Mouse (Mus musculus): ENCODE measurements around the gene Syt16.
A peak's percentile ranks its signal among the peaks of the same experiment; 100 is the strongest.

Syt16 gene

GRCm38 (mm10) chr12:74013739-74014138 is 16.3 kb downstream of the Syt16 start:
- DNase-seq (ENCODE audit: low spot score) = peak; percentile 39

GRCm38 (mm10) chr12:74014739-74015270 is 17.3 kb downstream of the Syt16 start:
- DNase-seq (ENCODE audit: low spot score) = no peak

DNA sequence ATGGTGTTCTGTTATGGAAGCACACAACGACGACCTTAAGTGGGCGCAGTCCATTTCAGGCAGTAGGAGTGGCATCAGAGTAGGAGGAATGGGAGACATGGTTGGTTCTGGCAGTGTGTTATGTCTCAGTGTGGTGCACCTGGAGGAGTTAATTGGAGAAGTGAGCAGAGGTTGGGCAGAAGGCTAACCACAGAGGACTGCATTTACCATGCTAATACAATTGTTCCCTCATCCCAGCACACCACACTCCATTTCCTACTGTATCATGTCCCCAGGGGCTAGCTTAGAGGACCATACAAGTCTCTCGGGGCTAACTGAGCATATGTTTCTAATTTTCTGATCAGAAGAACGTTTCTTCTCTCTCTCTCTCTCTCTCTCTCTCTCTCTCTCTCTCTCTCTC is 18.0 kb downstream of the Syt16 start:
- DNase-seq (ENCODE audit: low spot score) = no peak

DNA sequence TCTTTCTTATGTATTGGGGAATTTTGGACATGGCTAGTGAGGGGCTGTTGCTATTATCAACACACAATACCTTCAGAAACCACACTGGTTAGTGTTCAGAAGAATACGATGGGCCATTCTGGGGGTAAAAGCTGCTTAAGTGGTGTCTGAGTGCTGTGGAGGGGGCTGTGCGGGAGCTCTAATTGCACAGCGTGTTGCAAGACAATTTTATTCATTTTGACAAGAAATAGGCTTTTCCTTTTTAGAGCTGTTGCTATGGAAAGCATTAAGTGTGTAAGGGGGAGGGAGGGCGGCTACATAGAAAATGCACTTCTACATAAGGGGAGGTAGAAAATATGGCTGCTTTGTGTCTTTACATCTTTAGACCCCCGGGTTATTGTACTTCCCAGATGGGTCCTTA is 25.8 kb downstream of the Syt16 start:
- DNase-seq (ENCODE audit: low spot score) = no peak

GRCm38 (mm10) chr12:74024912-74025311 is 27.5 kb downstream of the Syt16 start:
- DNase-seq (ENCODE audit: low spot score) = no peak

DNA sequence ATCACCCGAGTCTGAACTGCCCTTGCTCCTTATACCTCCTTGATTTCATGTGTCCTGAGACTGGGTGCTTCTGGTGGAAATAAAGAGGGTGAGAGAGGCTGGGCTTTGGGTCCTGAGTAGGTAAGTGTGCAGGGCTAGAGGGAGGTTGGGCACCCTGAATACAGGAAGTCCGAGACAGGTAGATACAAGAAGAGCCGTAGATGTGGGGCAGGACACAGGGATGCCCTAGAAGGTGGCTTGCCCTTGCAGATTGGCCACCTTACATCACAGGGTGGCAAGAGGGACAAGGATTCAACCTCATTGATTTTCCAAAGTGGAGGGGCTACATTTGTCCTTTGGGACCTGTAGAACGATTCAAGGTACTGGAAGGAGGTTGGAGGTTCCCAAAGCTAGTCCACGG is 45.8 kb downstream of the Syt16 start:
- DNase-seq (ENCODE audit: low spot score) = no peak

DNA sequence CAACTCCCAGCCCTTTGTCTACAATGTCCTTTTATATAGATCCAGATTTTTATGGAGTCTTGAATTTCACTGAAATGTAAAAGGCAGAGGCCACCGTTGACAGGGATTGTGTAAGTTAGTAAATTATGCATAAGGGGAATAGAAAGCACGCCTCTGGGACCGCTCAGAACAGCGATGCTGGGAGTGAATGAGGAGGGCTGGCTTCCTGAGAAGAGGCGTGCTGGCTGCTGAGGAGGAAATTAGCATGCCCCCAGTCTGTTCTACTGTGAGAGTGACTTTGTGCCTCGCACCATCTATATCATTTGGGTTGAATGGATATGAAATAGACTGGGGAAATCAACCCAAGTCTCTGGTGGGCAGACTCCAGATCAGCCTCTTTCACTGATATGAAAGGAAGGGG is 46.3 kb downstream of the Syt16 start:
- no peak for DNase-seq (ENCODE audit: low spot score)

GRCm38 (mm10) chr12:74044241-74044640 is 46.8 kb downstream of the Syt16 start:
- DNase-seq (ENCODE audit: low spot score) = no peak

- no peak for DNase-seq (ENCODE audit: low spot score)
These were observed 58.0 kb downstream of the Syt16 start for GRCm38 (mm10) chr12:74055336-74055931.

DNA sequence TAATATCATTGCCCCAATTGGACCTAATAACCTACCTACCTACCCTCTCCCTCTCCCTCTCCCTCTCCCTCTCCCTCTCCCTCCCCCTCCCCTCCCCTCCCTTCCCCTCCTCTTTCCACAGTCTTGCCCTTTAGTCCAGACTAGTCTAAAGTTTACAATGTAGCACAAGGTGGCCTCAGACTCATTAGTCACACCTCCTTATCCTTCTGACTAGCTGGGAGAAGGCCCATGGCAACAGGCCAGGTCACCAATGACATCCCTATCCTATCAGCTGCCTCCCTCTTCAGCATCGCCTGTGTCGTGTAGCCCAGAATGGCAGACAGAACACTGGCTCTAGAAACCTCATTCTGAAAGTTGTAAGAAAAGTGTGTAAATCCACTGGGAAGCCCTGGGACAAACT is 58.7 kb downstream of the Syt16 start:
- no peak for DNase-seq (ENCODE audit: low spot score)

DNA sequence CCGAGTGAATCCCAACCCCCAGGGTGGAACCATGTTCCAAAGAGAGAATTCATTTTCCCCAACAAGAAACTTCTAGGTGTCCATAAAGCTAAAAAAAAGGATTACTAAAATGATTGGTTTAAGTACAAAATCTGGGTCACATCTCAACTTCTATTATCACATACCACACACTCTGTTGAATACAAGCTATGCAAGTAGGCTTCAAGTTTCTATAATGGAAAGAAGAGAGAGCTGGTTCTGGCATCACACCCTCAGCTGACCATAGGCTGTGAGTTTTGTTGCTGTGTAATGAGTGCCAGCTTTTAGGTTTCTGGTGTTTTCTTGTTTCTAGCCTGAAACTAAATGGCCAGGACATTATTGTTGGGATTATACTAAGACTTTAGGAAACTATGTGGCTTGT is 65.1 kb downstream of the Syt16 start:
- no peak for DNase-seq (ENCODE audit: low spot score)

DNA sequence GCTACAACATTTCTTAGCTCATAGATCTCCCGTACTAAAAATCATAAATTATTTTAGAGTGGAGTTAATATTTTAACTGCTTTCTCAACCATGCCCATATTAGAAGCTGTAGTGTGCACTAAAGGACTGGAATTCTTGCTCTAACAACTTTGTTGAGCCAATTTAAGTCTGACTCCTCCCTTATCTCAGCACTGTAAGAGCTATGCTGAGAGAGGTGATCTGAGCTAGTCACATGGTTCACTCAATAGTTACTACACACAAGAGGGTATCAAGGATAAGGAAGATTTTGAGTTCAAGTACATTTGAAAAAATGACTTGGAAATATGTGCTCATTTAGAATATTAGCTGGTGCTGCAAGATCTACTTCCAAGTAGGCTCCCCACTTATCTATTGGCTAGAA is 71.5 kb downstream of the Syt16 start:
- no peak for DNase-seq (ENCODE audit: low spot score)

GRCm38 (mm10) chr12:74075590-74075989 is 78.1 kb downstream of the Syt16 start:
- no peak for DNase-seq (ENCODE audit: low spot score)

DNA sequence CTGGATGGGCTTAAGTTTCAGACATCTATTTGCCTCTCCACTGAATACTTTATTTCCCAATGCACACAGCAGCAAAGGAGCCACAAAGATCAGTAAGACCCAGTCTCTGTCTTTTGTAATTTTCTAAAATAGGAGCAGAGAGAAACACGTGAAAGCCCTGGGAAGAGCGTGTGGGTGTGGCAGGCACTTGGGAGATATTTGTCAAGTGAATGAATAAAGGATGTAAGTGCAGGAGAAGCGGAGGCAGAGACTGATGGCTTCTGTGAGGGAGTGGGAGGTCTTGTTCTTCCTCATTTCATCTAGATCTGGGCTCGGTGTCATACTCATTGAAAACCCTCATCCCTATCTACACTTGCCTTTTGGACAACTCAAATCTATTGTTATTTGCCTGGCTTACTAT is 78.6 kb downstream of the Syt16 start:
- DNase-seq (ENCODE audit: low spot score) = no peak

GRCm38 (mm10) chr12:74081122-74081521 is 83.7 kb downstream of the Syt16 start:
- DNase-seq (ENCODE audit: low spot score) = no peak

DNA sequence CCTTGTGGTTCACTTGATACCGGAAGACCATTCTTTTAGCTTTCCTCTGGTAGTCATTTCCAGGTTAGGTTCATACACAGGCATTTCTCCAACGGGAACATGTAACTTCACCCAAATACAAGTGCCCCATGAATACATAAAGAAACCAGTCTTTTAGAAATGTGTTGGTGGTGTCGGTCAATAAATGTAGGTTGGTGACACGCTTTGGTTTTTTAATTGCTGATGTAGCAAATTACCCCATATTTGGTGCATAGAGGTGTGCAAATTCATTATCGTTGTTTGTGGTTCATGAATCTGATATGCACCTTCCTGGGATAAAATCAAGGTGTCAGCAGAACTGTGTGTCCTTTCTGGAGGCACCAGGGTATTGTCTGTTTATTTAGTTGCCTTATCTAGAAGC is 86.9 kb downstream of the Syt16 start:
- DNase-seq (ENCODE audit: low spot score) = no peak

- DNase-seq (ENCODE audit: low spot score) = no peak
These were observed 89.6 kb downstream of the Syt16 start for GRCm38 (mm10) chr12:74087086-74087485.

GRCm38 (mm10) chr12:74089342-74090131 is 92.1 kb downstream of the Syt16 start:
- no peak for DNase-seq (ENCODE audit: low spot score)

DNA sequence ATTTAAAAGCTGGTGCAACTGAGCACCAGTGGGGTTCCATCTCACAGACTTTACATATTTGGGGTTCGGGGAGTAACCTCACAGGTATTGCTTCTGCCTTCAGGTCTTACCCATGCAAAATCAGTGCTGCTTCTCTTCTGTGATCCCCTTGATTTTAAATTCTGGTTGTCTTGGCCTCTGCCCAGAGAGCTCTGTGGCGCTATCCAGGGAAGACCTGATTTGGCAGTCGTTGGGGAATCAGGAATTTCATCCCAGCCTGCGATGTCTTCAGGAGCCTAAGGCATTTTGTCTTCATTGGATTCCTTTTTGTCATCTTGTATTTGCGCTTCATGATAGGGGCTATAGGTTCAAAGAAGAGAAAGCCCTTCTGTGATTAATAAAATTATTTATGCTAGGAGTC is 95.1 kb downstream of the Syt16 start:
- no peak for DNase-seq (ENCODE audit: low spot score)

- no peak for DNase-seq (ENCODE audit: low spot score)
These were observed 95.6 kb downstream of the Syt16 start for GRCm38 (mm10) chr12:74093110-74093509.

DNA sequence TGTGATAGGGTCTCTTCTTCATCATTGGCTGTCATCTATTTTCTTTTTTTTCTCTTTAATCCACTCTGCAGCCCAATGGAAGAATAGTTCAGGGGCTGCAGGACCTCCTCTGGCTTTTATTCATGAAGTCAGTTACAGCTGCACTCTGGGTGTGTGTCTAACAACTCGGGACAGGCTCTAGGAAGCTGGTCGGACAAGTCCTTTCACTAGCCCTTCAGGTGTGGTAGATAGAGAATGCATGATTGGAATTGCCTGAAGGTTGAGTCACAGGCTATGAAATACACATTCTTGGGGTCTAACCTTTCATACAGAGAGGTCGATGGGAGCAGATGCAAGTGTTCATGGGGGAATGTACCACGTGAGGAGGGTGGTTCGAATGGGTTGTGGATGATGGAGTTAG is 97.2 kb downstream of the Syt16 start:
- DNase-seq (ENCODE audit: low spot score) = no peak

DNA sequence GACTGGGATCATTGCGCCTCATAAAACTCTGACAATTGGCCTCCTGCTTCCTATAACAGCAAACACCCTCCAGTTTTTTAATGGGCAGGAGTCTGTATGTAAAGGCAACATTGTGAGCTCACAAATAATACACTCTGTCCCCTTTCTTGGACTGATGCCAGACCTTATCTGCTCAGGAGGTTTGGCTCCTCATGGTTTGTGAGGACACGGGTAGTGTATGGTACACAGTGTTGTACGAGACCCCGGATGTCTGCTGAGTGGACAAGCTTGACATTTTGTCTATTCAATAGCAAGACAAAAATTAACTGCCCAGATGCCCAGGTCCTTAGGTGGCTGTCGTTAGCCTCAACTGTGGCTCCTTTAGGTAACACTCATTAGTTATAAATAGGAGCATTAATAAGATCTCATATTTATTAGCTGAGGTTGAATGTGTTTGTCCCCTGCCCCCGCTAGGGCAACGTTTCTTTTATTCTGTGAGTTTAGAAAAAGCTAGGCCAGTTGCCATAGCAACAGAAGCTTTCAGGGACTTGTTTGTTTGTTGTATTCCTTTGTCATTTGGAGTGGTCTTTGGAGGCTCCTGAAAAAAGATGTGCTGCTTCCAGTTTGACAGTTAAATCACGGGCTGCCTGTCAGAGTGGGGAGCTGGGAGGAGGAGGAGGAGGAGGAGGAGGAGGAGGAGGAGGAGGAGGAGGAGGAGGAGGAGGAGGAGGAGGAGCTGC is 101.3 kb downstream of the Syt16 start:
- no peak for DNase-seq (ENCODE audit: low spot score)

Data from urinary bladder, postnatal 10 days (tissue).